Mouse (Mus musculus): ENCODE measurements around the gene Hesx1. TPM values are rescaled to one million over a fixed set of nuclear protein-coding genes. Genes with fewer than 3 reads are reported as not detected.
A peak's percentile ranks its signal among the peaks of the same experiment; 100 is the strongest.

The Hesx1 gene
- polyA plus RNA-seq, 1 experiment from 2014 or later: not detected

- no peaks in the 10 kb centered on the region for H3K9me3 ChIP-seq (ENCODE audit: control insufficient read depth, low read length)
- H3K36me3 ChIP-seq (ENCODE audit: control insufficient read depth, insufficient read depth, low read length): no peaks in the 10 kb centered on the region
- ATAC-seq (ENCODE audit: low FRiP score, low TSS enrichment) (no peak), DNase-seq (no peak)
- no peak overlapping the region for H3K4me2 ChIP-seq (ENCODE audit: low read length)
- H3K9ac ChIP-seq (replicated peaks; ENCODE audit: low read length): no peak overlapping the region
- WGBS: 43% methylated on average over 8 of the region's 8 CpGs
- peaks cover 14% of the 10 kb centered on the region; the same call in 1 of the 2 replicates for H3K27me3 ChIP-seq (ENCODE audit: control insufficient read depth, insufficient read depth, low read length)
- H3K4me1 ChIP-seq (ENCODE audit: control insufficient read depth, insufficient read depth, low read length): 0 out of 2 replicates have a peak, but pooled peaks cover 3% of the 10 kb centered on the region
- H3K4me3 ChIP-seq (replicated peaks; ENCODE audit: low read depth, low read length): no peak overlapping the region
- no peak overlapping the region for H3K27ac ChIP-seq (replicated peaks; ENCODE audit: low read depth, low read length)
Measured at GRCm38 (mm10) chr14:27042280-27042983, 48.2 kb downstream of the Hesx1 start.

GRCm38 (mm10) chr14:27043416-27043815, 49.2 kb downstream of the Hesx1 start:
- Histone ChIP-seq H3K9me3 (ENCODE audit: control insufficient read depth, low read length) (no peaks in the 10 kb centered on the region), H3K36me3 (ENCODE audit: control insufficient read depth, insufficient read depth, low read length) (no peaks in the 10 kb centered on the region), H3K27ac (replicated peaks; ENCODE audit: low read depth, low read length) (no peak overlapping the region), H3K4me1 (ENCODE audit: control insufficient read depth, insufficient read depth, low read length) (0 out of 2 replicates have a peak, but pooled peaks cover 7% of the 10 kb centered on the region), H3K4me3 (replicated peaks; ENCODE audit: low read depth, low read length) (no peak overlapping the region), H3K27me3 (ENCODE audit: control insufficient read depth, insufficient read depth, low read length) (peaks cover 17% of the 10 kb centered on the region), H3K9ac (replicated peaks; ENCODE audit: low read length) (no peak overlapping the region), H3K4me2 (ENCODE audit: low read length) (no peak overlapping the region)
- WGBS: 50% methylated on average over 5 of the region's 5 CpGs
- DNase-seq (no peak), ATAC-seq (ENCODE audit: low FRiP score, low TSS enrichment) (no peak)

- no peaks in the 10 kb centered on the region for H3K9me3 ChIP-seq (ENCODE audit: control insufficient read depth, low read length)
- H3K27me3 ChIP-seq (ENCODE audit: control insufficient read depth, insufficient read depth, low read length): peaks cover 22% of the 10 kb centered on the region
- no peak for ATAC-seq (ENCODE audit: low FRiP score, low TSS enrichment)
- no peak overlapping the region for H3K4me3 ChIP-seq (replicated peaks; ENCODE audit: low read depth, low read length)
- no peak for DNase-seq
- H3K36me3 ChIP-seq (ENCODE audit: control insufficient read depth, insufficient read depth, low read length): no peaks in the 10 kb centered on the region
- WGBS: 5% methylated on average over 11 of the region's 11 CpGs
- H3K9ac ChIP-seq (replicated peaks; ENCODE audit: low read length): no peak overlapping the region
- no peak overlapping the region for H3K4me2 ChIP-seq (ENCODE audit: low read length)
- H3K4me1 ChIP-seq (ENCODE audit: control insufficient read depth, insufficient read depth, low read length): 0 out of 2 replicates have a peak, but pooled peaks cover 12% of the 10 kb centered on the region
- no peak overlapping the region for H3K27ac ChIP-seq (replicated peaks; ENCODE audit: low read depth, low read length)
Measured at GRCm38 (mm10) chr14:27044221-27044966, 50.2 kb downstream of the Hesx1 start.

- Histone ChIP-seq H3K9ac (replicated peaks; ENCODE audit: low read length) (no peak overlapping the region), H3K4me2 (ENCODE audit: low read length) (no peak overlapping the region), H3K27ac (replicated peaks; ENCODE audit: low read depth, low read length) (no peak overlapping the region), H3K9me3 (ENCODE audit: control insufficient read depth, low read length) (no peaks in the 10 kb centered on the region), H3K27me3 (ENCODE audit: control insufficient read depth, insufficient read depth, low read length) (peaks cover 18% of the 10 kb centered on the region), H3K4me1 (ENCODE audit: control insufficient read depth, insufficient read depth, low read length) (peaks cover 14% of the 10 kb centered on the region; the same call in 1 of the 2 replicates), H3K4me3 (replicated peaks; ENCODE audit: low read depth, low read length) (no peak overlapping the region), H3K36me3 (ENCODE audit: control insufficient read depth, insufficient read depth, low read length) (no peaks in the 10 kb centered on the region)
- ATAC-seq (ENCODE audit: low FRiP score, low TSS enrichment): no peak; the same call in 1 of the 2 replicates
- DNase-seq: no peak
- WGBS: 8% methylated on average over 2 of the region's 2 CpGs
Measured at GRCm38 (mm10) chr14:27044967-27045361, 50.7 kb downstream of the Hesx1 start.

GRCm38 (mm10) chr14:27048231-27048956, 54.2 kb downstream of the Hesx1 start:
- Histone ChIP-seq H3K4me3 (replicated peaks; ENCODE audit: low read depth, low read length) (no peak overlapping the region), H3K27ac (replicated peaks; ENCODE audit: low read depth, low read length) (no peak overlapping the region), H3K9ac (replicated peaks; ENCODE audit: low read length) (no peak overlapping the region), H3K27me3 (ENCODE audit: control insufficient read depth, insufficient read depth, low read length) (peaks cover 14% of the 10 kb centered on the region), H3K4me1 (ENCODE audit: control insufficient read depth, insufficient read depth, low read length) (peaks cover 30% of the 10 kb centered on the region), H3K9me3 (ENCODE audit: control insufficient read depth, low read length) (no peaks in the 10 kb centered on the region), H3K4me2 (ENCODE audit: low read length) (no peak overlapping the region), H3K36me3 (ENCODE audit: control insufficient read depth, insufficient read depth, low read length) (no peaks in the 10 kb centered on the region)
- DNase-seq (no peak), ATAC-seq (ENCODE audit: low FRiP score, low TSS enrichment) (no peak)
- 12% methylated on average over 8 of the region's 8 CpGs for WGBS

GRCm38 (mm10) chr14:27050043-27050442, 55.8 kb downstream of the Hesx1 start:
- no peaks in the 10 kb centered on the region for H3K36me3 ChIP-seq (ENCODE audit: control insufficient read depth, insufficient read depth, low read length)
- peaks cover 27% of the 10 kb centered on the region for H3K4me1 ChIP-seq (ENCODE audit: control insufficient read depth, insufficient read depth, low read length)
- whole genome bisulfite sequencing: 5% methylated on average over 9 of the region's 9 CpGs
- H3K9me3 ChIP-seq (ENCODE audit: control insufficient read depth, low read length): no peaks in the 10 kb centered on the region
- H3K27me3 ChIP-seq (ENCODE audit: control insufficient read depth, insufficient read depth, low read length): peaks cover 14% of the 10 kb centered on the region
- H3K9ac ChIP-seq (replicated peaks; ENCODE audit: low read length): no peak overlapping the region
- peak; percentile 14; the same call in 1 of the 2 replicates for ATAC-seq (ENCODE audit: low FRiP score, low TSS enrichment)
- peak overlapping the region; percentile 32 for H3K27ac ChIP-seq (replicated peaks; ENCODE audit: low read depth, low read length)
- no peak overlapping the region for H3K4me2 ChIP-seq (ENCODE audit: low read length)
- DNase-seq: no peak
- no peak overlapping the region for H3K4me3 ChIP-seq (replicated peaks; ENCODE audit: low read depth, low read length)

- DNase-seq: peak; percentile 67
- H3K9ac ChIP-seq (replicated peaks; ENCODE audit: low read length): peak overlapping the region; percentile 17; the same call in 1 of the 2 replicates
Measured at GRCm38 (mm10) chr14:27050560-27051510, 56.6 kb downstream of the Hesx1 start.

GRCm38 (mm10) chr14:27051511-27051895, 57.3 kb downstream of the Hesx1 start:
- peak overlapping the region; percentile 65 for H3K27ac ChIP-seq (replicated peaks; ENCODE audit: low read depth, low read length)
- peaks cover 14% of the 10 kb centered on the region for H3K27me3 ChIP-seq (ENCODE audit: control insufficient read depth, insufficient read depth, low read length)
- no peak overlapping the region for H3K4me3 ChIP-seq (replicated peaks; ENCODE audit: low read depth, low read length)
- peaks cover 27% of the 10 kb centered on the region for H3K4me1 ChIP-seq (ENCODE audit: control insufficient read depth, insufficient read depth, low read length)
- WGBS: 21% methylated on average over 5 of the region's 5 CpGs
- no peaks in the 10 kb centered on the region for H3K36me3 ChIP-seq (ENCODE audit: control insufficient read depth, insufficient read depth, low read length)
- 0 out of 2 replicates have a peak overlapping the region, but pooled peaks have one; percentile 38 for H3K4me2 ChIP-seq (ENCODE audit: low read length)
- no peaks in the 10 kb centered on the region for H3K9me3 ChIP-seq (ENCODE audit: control insufficient read depth, low read length)
- ATAC-seq (ENCODE audit: low FRiP score, low TSS enrichment): no peak
- DNase-seq: no peak
- H3K9ac ChIP-seq (replicated peaks; ENCODE audit: low read length): no peak overlapping the region

More at GRCm38 (mm10) chr14:27050560-27051510, 56.6 kb downstream of the Hesx1 start:
- no peaks in the 10 kb centered on the region for H3K9me3 ChIP-seq (ENCODE audit: control insufficient read depth, low read length)
- H3K4me2 ChIP-seq (ENCODE audit: low read length): peak overlapping the region; percentile 38
- 6% methylated on average over 18 of the region's 18 CpGs for WGBS
- peak overlapping the region; percentile 65 for H3K27ac ChIP-seq (replicated peaks; ENCODE audit: low read depth, low read length)
- H3K4me3 ChIP-seq (replicated peaks; ENCODE audit: low read depth, low read length): no peak overlapping the region
- peak; percentile 67 for ATAC-seq (ENCODE audit: low FRiP score, low TSS enrichment)
- H3K27me3 ChIP-seq (ENCODE audit: control insufficient read depth, insufficient read depth, low read length): peaks cover 14% of the 10 kb centered on the region
- no peaks in the 10 kb centered on the region for H3K36me3 ChIP-seq (ENCODE audit: control insufficient read depth, insufficient read depth, low read length)
- H3K4me1 ChIP-seq (ENCODE audit: control insufficient read depth, insufficient read depth, low read length): peaks cover 27% of the 10 kb centered on the region

All from midbrain, embryonic 14.5 days (tissue).